Mouse (Mus musculus) CH12.LX (cell line): ENCODE measurements around the gene Zfp541. TPM values are rescaled to one million over a fixed set of nuclear protein-coding genes. Genes with fewer than 3 reads are reported as not detected.

Experiments used
- DNase-seq: peaks from one replicate; pipeline ENCODE4 v3.0.0-alpha.2; 2013; ENCODE audit errors: extremely low read depth
- H3K27ac ChIP-seq: 2 replicates; pipeline ENCODE4 v1.5.1; 2012; ENCODE audit warnings: low read depth, mild to moderate bottlenecking, control low read depth, moderate library complexity; ENCODE audit not compliant: insufficient read depth
- H3K27me3 ChIP-seq: replicated peaks from 2 replicates; pipeline ENCODE3; 2012; ENCODE audit warnings: inconsistent platforms
- H3K36me3 ChIP-seq, 2 experiments: replicated peaks in 1 of 2; 2 replicates each; pipeline versions ENCODE3 to v1.6.1; 2012; ENCODE audit warnings: inconsistent platforms in 1 of 2, low read length in 1 of 2, mild to moderate bottlenecking in 1 of 2, mixed read lengths in 1 of 2, moderate library complexity in 1 of 2; ENCODE audit not compliant: control insufficient read depth in 1 of 2, insufficient read depth in 1 of 2
- H3K4me1 ChIP-seq, 2 experiments: 2 replicates each; pipeline ENCODE4 v1.6.1; 2012; ENCODE audit warnings: inconsistent platforms in 1 of 2, moderate library complexity in 1 of 2; ENCODE audit not compliant: insufficient read depth in 2 of 2, control insufficient read depth in 1 of 2
- H3K4me2 ChIP-seq: 2 replicates; pipeline ENCODE4 v1.6.1; 2012; ENCODE audit warnings: low read depth, mild to moderate bottlenecking, control low read depth; ENCODE audit not compliant: poor library complexity, insufficient read depth, severe bottlenecking
- H3K4me3 ChIP-seq, 3 experiments: fragments of 150-350 bp in 1 of 3; sonication (generic) in 1 of 3; replicated peaks in 1 of 3; 2 replicates each; pipeline versions ENCODE3 to v1.5.1; 2011 to 2012; ENCODE audit warnings: low read depth in 2 of 3, low read length in 2 of 3, mild to moderate bottlenecking in 2 of 3, moderate library complexity in 2 of 3, control low read depth in 1 of 3, improper control_type of control experiment in 1 of 3, inconsistent platforms in 1 of 3, mixed read lengths in 1 of 3; ENCODE audit not compliant: poor library complexity in 1 of 3
- H3K79me2 ChIP-seq: replicated peaks from 2 replicates; pipeline ENCODE4 v1.6.1; 2012; ENCODE audit warnings: mild to moderate bottlenecking, moderate library complexity; ENCODE audit not compliant: control insufficient read depth, poor library complexity, insufficient read depth, severe bottlenecking; ENCODE audit errors: extremely low read depth
- H3K9ac ChIP-seq: 2 replicates; pipeline ENCODE4 v1.6.1; 2012; ENCODE audit warnings: low read depth, mild to moderate bottlenecking, control low read depth, moderate library complexity; ENCODE audit not compliant: insufficient read depth
- H3K9me3 ChIP-seq: replicated peaks from 2 replicates; pipeline ENCODE3; 2012; ENCODE audit warnings: low read length, inconsistent platforms, mixed read lengths
- BHLHE40 ChIP-seq: IDR thresholded peaks from 2 replicates; pipeline ENCODE4 v1.6.1; 2011; ENCODE audit warnings: mild to moderate bottlenecking, low read depth, low read length, improper control_type of control experiment
- CHD1 ChIP-seq: IDR thresholded peaks from 2 replicates; pipeline ENCODE4 v1.6.1; 2012; ENCODE audit warnings: low read depth, low read length, improper control_type of control experiment, inconsistent platforms
- CTCF ChIP-seq, 2 experiments: IDR thresholded peaks in 1 of 2; conservative IDR thresholded peaks in 1 of 2; 2 replicates each; pipeline ENCODE4 v1.5.1; 2011 to 2012; ENCODE audit warnings: low read depth in 2 of 2, low read length in 2 of 2, improper control_type of control experiment in 1 of 2, inconsistent platforms in 1 of 2, mild to moderate bottlenecking in 1 of 2, moderate library complexity in 1 of 2
- E2F4 ChIP-seq: IDR thresholded peaks from 2 replicates; pipeline ENCODE4 v1.6.1; 2011; ENCODE audit warnings: low read depth, low read length, improper control_type of control experiment; ENCODE audit not compliant: insufficient replicate concordance
- GABPA ChIP-seq: IDR thresholded peaks from 2 replicates; pipeline ENCODE4 v1.6.1; 2012; ENCODE audit warnings: low read depth, low read length, improper control_type of control experiment, inconsistent platforms; ENCODE audit not compliant: insufficient replicate concordance
- JUND ChIP-seq: conservative IDR thresholded peaks from 2 replicates; pipeline ENCODE4 v1.6.1; 2011; ENCODE audit warnings: low read depth, low read length, improper control_type of control experiment
- KAT2A ChIP-seq: IDR thresholded peaks from 2 replicates; pipeline ENCODE4 v1.6.1; 2012; ENCODE audit warnings: low read length, improper control_type of control experiment, inconsistent platforms; ENCODE audit not compliant: insufficient replicate concordance
- MAFK ChIP-seq: IDR thresholded peaks from 2 replicates; pipeline ENCODE4 v1.6.1; 2011; ENCODE audit warnings: low read length, improper control_type of control experiment; ENCODE audit not compliant: insufficient replicate concordance
- MAX ChIP-seq: IDR thresholded peaks from 2 replicates; pipeline ENCODE4 v1.6.1; 2011; ENCODE audit warnings: low read length, improper control_type of control experiment
- MAZ ChIP-seq: IDR thresholded peaks from 2 replicates; pipeline ENCODE4 v1.6.1; 2012; ENCODE audit warnings: low read depth, mild to moderate bottlenecking, inconsistent platforms, low read length, improper control_type of control experiment, moderate library complexity
- MEF2A ChIP-seq: IDR thresholded peaks from 2 replicates; pipeline ENCODE4 v1.6.1; 2014; ENCODE audit warnings: low read depth, mild to moderate bottlenecking, inconsistent platforms, low read length, improper control_type of control experiment, borderline replicate concordance
- MYC ChIP-seq: IDR thresholded peaks from 2 replicates; pipeline ENCODE4 v1.6.1; 2011; ENCODE audit warnings: low read depth, mild to moderate bottlenecking, improper control_type of control experiment, low read length
- NRF1 ChIP-seq: IDR thresholded peaks from 2 replicates; pipeline ENCODE4 v1.6.1; 2014; ENCODE audit warnings: low read depth, mild to moderate bottlenecking, inconsistent platforms, low read length, improper control_type of control experiment, moderate library complexity
- PAX5 ChIP-seq: IDR thresholded peaks from 2 replicates; pipeline ENCODE4 v1.6.1; 2012; ENCODE audit warnings: low read length, inconsistent platforms, mixed read lengths
- POLR2A ChIP-seq: IDR thresholded peaks from 2 replicates; pipeline ENCODE4 v1.6.1; 2011; ENCODE audit warnings: low read depth, mild to moderate bottlenecking, improper control_type of control experiment, low read length
- RAD21 ChIP-seq: IDR thresholded peaks from 2 replicates; pipeline ENCODE4 v1.6.1; 2011; ENCODE audit warnings: low read depth, mild to moderate bottlenecking, low read length, improper control_type of control experiment, moderate library complexity
- SIN3A ChIP-seq: IDR thresholded peaks from 2 replicates; pipeline ENCODE4 v1.6.1; 2012; ENCODE audit warnings: low read length, improper control_type of control experiment, inconsistent platforms
- SMC3 ChIP-seq: IDR thresholded peaks from 2 replicates; pipeline ENCODE4 v1.6.1; 2011; ENCODE audit warnings: low read depth, low read length, improper control_type of control experiment
- UBTF ChIP-seq: IDR thresholded peaks from 2 replicates; pipeline ENCODE4 v1.6.1; 2012; ENCODE audit warnings: low read depth, mild to moderate bottlenecking, inconsistent platforms, low read length, improper control_type of control experiment, moderate library complexity
- USF2 ChIP-seq: conservative IDR thresholded peaks from 2 replicates; pipeline ENCODE4 v1.6.1; 2011; ENCODE audit warnings: low read depth, low read length, improper control_type of control experiment
- ZC3H11A ChIP-seq: IDR thresholded peaks from 2 replicates; pipeline ENCODE4 v1.6.1; 2012; ENCODE audit warnings: low read depth, mild to moderate bottlenecking, inconsistent platforms, low read length, improper control_type of control experiment
- ZKSCAN1 ChIP-seq: IDR thresholded peaks from 2 replicates; pipeline ENCODE4 v1.6.1; 2012; ENCODE audit warnings: low read depth, inconsistent platforms, low read length, improper control_type of control experiment, borderline replicate concordance
- ZNF384 ChIP-seq: IDR thresholded peaks from 2 replicates; pipeline ENCODE4 v1.6.1; 2012; ENCODE audit warnings: low read depth, low read length, improper control_type of control experiment, inconsistent platforms
- dilution Hi-C: fragments of 300-500 bp; cut with MboI; formaldehyde crosslinking; loops from 2 replicates; pipeline ENCODE4 v1.14.3; 2020; ENCODE audit warnings: low sequenced_read_pairs; ENCODE audit not compliant: extremely low pct_unique_long_range_greater_than_20kb, extremely low pct_ligation_motif_present
- in situ Hi-C: fragments of 300-500 bp; cut with MboI; formaldehyde crosslinking; loops from 3 replicates; pipeline ENCODE4 v1.14.3; 2019; ENCODE audit warnings: low sequenced_read_pairs, low pct_ligation_motif_present, low pct_unique_long_range_greater_than_20kb, mixed read lengths
- polyA plus RNA-seq: library from polyadenylated mRNA; unstranded; fragments of >175 nt; gene quantifications from 2 replicates; pipeline ENCODE4 v1.2.1, GENCODE M21; 2012; ENCODE audit warnings: low read depth; ENCODE audit not compliant: insufficient read length
- total RNA-seq, 2 experiments: library from RNA; depleted of rRNA; stranded (reverse); fragments of 300-350 nt in 1 of 2; fragments of >200 nt in 1 of 2; gene quantifications; 2 replicates each; pipeline ENCODE4 v1.2.3; 2012 to 2014

Gene Zfp541
- total and polyA plus RNA-seq, 3 experiments, result 0.08 to 0.12 TPM; not detected in 1

DNA sequence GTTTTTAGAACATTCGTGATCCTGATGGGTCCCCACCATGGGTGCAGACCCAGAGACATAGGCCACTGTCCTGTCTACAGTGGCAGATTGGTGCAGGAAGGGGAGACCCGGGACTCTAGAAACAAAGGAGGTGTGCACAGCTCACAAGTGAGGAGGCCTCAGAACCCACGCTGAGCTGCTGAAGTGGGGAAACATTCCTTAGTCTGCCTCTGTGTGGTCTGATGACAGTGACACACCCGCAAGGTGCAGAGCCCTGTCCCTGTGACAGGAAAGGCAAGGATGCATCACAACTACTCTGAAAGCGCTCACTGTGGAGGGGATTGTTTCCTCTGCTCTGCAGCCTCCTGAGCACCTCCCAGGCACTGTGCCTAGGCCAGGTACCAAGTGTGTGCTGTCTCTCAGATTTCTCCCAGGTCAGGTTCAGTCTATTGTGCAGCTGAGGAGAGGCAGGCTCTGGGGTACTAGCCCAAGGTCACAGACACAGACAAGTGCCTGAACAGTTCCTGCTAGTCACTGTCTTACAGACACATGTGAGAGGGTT, 41.1 kb downstream of the Zfp541 start:
- TF ChIP-seq SMC3 (no peak), NRF1 (no peak), USF2 (no peak), ZC3H11A (no peak)
- in situ Hi-C loops (no loop called here), dilution Hi-C loops (no loop called here)
- H3K27me3 ChIP-seq, result no peaks in the 10 kb centered on the region
- no peak overlapping the region for H3K27ac ChIP-seq
- no peak overlapping the region for H3K4me2 ChIP-seq
- H3K9me3 ChIP-seq, result no peaks in the 10 kb centered on the region
- H3K9ac ChIP-seq, result no peak overlapping the region
- H3K4me3 ChIP-seq, result no peak overlapping the region
- no peak for DNase-seq
- H3K79me2 ChIP-seq, result peaks cover 41% of the 10 kb centered on the region
- H3K36me3 ChIP-seq, result peaks cover 50 to 75% of the 10 kb centered on the region in 2 experiments
- H3K4me1 ChIP-seq, result peaks cover 6 to 31% of the 10 kb centered on the region in 2 experiments; a peak in 3 of 4 replicates

- in situ Hi-C loops, result no loop called here
- DNase-seq, result no peak
- Histone ChIP-seq H3K36me3 (peaks cover 57 to 85% of the 10 kb centered on the region in 2 experiments), H3K9me3 (no peaks in the 10 kb centered on the region), H3K9ac (no peak overlapping the region), H3K79me2 (peaks cover 40% of the 10 kb centered on the region), H3K4me2 (no peak overlapping the region), H3K4me1 (peaks cover 6 to 30% of the 10 kb centered on the region in 2 experiments; a peak in 2 of 4 replicates), H3K27me3 (no peaks in the 10 kb centered on the region), H3K4me3 (no peak overlapping the region), H3K27ac (no peak overlapping the region)
- no peak for TF ChIP-seq POLR2A
- TF ChIP-seq ZKSCAN1, result no peak
- no peak for TF ChIP-seq UBTF
- TF ChIP-seq MAFK, result no peak
- dilution Hi-C loops, result no loop called here
Observed at GRCm38 (mm10) chr7:16103760-16104159, 42.1 kb downstream of the Zfp541 start.

DNA sequence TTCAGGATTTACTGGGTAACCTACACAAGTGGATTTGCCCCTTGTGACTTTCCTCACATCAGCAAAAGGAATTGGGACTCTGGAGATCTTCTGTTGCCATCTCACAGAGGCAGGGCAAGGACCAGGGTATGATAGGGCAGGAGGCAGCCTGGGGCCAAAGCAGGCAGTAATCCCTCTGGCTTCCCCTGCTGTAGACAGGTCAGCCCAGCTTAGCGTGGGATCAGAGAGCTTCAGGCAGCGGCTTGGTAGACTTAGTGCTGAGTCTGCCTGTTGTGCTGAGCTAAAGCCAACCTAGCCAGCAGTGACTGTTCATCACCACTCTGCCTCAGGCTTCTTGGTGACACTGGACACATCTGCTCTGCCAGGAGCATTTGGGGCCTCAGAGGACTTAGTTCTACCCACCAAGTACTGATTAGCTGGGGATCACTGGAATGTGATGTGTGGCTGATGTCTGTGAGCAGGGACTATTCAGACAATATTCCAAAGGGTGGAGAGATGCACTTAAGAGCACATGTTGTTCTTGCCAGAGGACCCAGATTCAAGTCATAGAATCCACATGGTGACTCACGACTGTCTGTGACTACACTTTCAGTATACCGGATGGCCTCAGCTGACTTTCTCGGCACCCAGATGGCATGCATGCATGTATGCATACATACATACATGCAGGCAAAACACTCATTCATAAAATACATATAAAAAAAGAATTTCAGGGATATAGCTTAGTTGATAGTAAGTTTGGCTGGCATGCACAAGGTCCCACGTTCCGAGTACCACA, 43.2 kb downstream of the Zfp541 start:
- Histone ChIP-seq H3K27me3 (no peaks in the 10 kb centered on the region), H3K9me3 (no peaks in the 10 kb centered on the region), H3K79me2 (peaks cover 29% of the 10 kb centered on the region), H3K9ac (no peak overlapping the region), H3K36me3 (peaks cover 67 to 96% of the 10 kb centered on the region in 2 experiments), H3K4me1 (peaks cover under 1 to 26% of the 10 kb centered on the region in 2 experiments; a peak in 2 of 4 replicates), H3K4me2 (no peak overlapping the region), H3K4me3 (no peak overlapping the region), H3K27ac (no peak overlapping the region)
- DNase-seq, result no peak
- TF ChIP-seq ZKSCAN1 (no peak), MAX (no peak), POLR2A (no peak), JUND (no peak), NRF1 (no peak), RAD21 (no peak), PAX5 (no peak), E2F4 (no peak), MYC (no peak), CTCF (conservative IDR thresholded peaks at IDR 0.05 in 1 of 2, IDR thresholded peaks at IDR 0.05 in 1 of 2; ENCODE audit: low read depth in 2 of 2, low read length in 2 of 2) (no peak), MAZ (no peak), SIN3A (no peak), UBTF (no peak), MEF2A (no peak), ZNF384 (no peak), KAT2A (no peak), CHD1 (no peak), GABPA (no peak), BHLHE40 (no peak)
- in situ Hi-C loops, result loop anchor here (5.0 kb wide), 1 partner anchor 47 kb away; no protein-coding TSS in a partner anchor
- dilution Hi-C loops, result no loop called here
